Mouse (Mus musculus) bone marrow, adult 2 months (tissue): ENCODE data around the gene Ap3d1.

ENCODE experiments used
- CTCF ChIP-seq: fragments of 200-500 bp; IDR thresholded peaks from 2 replicates; pipeline ENCODE4 v1.5.1; 2011; ENCODE audit warnings: low read length, control low read depth; ENCODE audit not compliant: control insufficient read depth, insufficient read depth
- POLR2A ChIP-seq: fragments of 200-500 bp; IDR thresholded peaks from 2 replicates; pipeline ENCODE4 v1.6.1; 2011; ENCODE audit warnings: low read depth, mild to moderate bottlenecking, control low read depth, low read length, borderline replicate concordance; ENCODE audit not compliant: control insufficient read depth

- TF ChIP-seq POLR2A (no peak), CTCF (no peak)
Observed at GRCm38 (mm10) chr10:80686617-80687016, 55.4 kb downstream of the Ap3d1 start.
